Mouse (Mus musculus) liver, postnatal 0 days (tissue): ENCODE data around the gene Cpne8.

Experiments
- CTCF ChIP-seq: sonication (generic); IDR thresholded peaks from 2 replicates; pipeline ENCODE4 v1.5.1; 2016; ENCODE audit warnings: antibody characterized with exemption, low read depth
- EP300 ChIP-seq: IDR thresholded peaks from 2 replicates; pipeline ENCODE4 v1.6.1; 2016; ENCODE audit warnings: antibody characterized with exemption, low read depth, mild to moderate bottlenecking

DNA sequence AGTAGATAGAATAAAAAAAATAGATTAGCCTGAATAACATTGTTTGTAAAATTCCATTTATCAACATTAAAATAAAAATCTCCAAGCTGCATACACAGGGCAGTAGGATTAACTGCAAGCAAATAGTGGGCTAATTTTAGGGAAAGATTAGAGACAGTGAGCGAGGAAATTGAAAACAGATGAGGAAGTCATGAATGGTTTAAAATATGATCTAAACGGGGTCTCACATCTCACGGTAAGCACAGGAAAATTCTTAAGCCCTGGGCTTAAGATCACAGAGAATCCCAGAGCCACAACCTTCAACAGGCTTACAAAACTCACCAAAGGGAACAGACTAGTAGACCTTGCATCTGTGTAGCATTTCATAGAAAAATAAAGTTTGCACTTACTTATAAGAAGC is 115.2 kb downstream of the Cpne8 start:
- TF ChIP-seq CTCF = no peak
- TF ChIP-seq EP300 = no peak
